Mouse (Mus musculus) CH12.LX (cell line): ENCODE measurements around the gene Olfr167. TPM values are rescaled to one million over a fixed set of nuclear protein-coding genes. Genes with fewer than 3 reads are reported as not detected.

Experiments
- DNase-seq: peaks from one replicate; pipeline ENCODE4 v3.0.0-alpha.2; 2013; ENCODE audit errors: extremely low read depth
- H3K27ac ChIP-seq: 2 replicates; pipeline ENCODE4 v1.5.1; 2012; ENCODE audit warnings: low read depth, mild to moderate bottlenecking, control low read depth, moderate library complexity; ENCODE audit not compliant: insufficient read depth
- H3K27me3 ChIP-seq: replicated peaks from 2 replicates; pipeline ENCODE3; 2012; ENCODE audit warnings: inconsistent platforms
- H3K36me3 ChIP-seq, 2 experiments: replicated peaks in 1 of 2; 2 replicates each; pipeline versions ENCODE3 to v1.6.1; 2012; ENCODE audit warnings: inconsistent platforms in 1 of 2, low read length in 1 of 2, mild to moderate bottlenecking in 1 of 2, mixed read lengths in 1 of 2, moderate library complexity in 1 of 2; ENCODE audit not compliant: control insufficient read depth in 1 of 2, insufficient read depth in 1 of 2
- H3K4me1 ChIP-seq, 2 experiments: 2 replicates each; pipeline ENCODE4 v1.6.1; 2012; ENCODE audit warnings: inconsistent platforms in 1 of 2, moderate library complexity in 1 of 2; ENCODE audit not compliant: insufficient read depth in 2 of 2, control insufficient read depth in 1 of 2
- H3K4me2 ChIP-seq: 2 replicates; pipeline ENCODE4 v1.6.1; 2012; ENCODE audit warnings: low read depth, mild to moderate bottlenecking, control low read depth; ENCODE audit not compliant: poor library complexity, insufficient read depth, severe bottlenecking
- H3K4me3 ChIP-seq, 3 experiments: fragments of 150-350 bp in 1 of 3; sonication (generic) in 1 of 3; replicated peaks in 1 of 3; 2 replicates each; pipeline versions ENCODE3 to v1.5.1; 2011 to 2012; ENCODE audit warnings: low read depth in 2 of 3, low read length in 2 of 3, mild to moderate bottlenecking in 2 of 3, moderate library complexity in 2 of 3, control low read depth in 1 of 3, improper control_type of control experiment in 1 of 3, inconsistent platforms in 1 of 3, mixed read lengths in 1 of 3; ENCODE audit not compliant: poor library complexity in 1 of 3
- H3K79me2 ChIP-seq: replicated peaks from 2 replicates; pipeline ENCODE4 v1.6.1; 2012; ENCODE audit warnings: mild to moderate bottlenecking, moderate library complexity; ENCODE audit not compliant: control insufficient read depth, poor library complexity, insufficient read depth, severe bottlenecking; ENCODE audit errors: extremely low read depth
- H3K9ac ChIP-seq: 2 replicates; pipeline ENCODE4 v1.6.1; 2012; ENCODE audit warnings: low read depth, mild to moderate bottlenecking, control low read depth, moderate library complexity; ENCODE audit not compliant: insufficient read depth
- H3K9me3 ChIP-seq: replicated peaks from 2 replicates; pipeline ENCODE3; 2012; ENCODE audit warnings: low read length, inconsistent platforms, mixed read lengths
- ETS1 ChIP-seq: conservative IDR thresholded peaks from 2 replicates; pipeline ENCODE4 v1.6.1; 2012; ENCODE audit warnings: low read depth, mild to moderate bottlenecking, inconsistent platforms, low read length, improper control_type of control experiment, moderate library complexity
- dilution Hi-C: fragments of 300-500 bp; cut with MboI; formaldehyde crosslinking; loops from 2 replicates; pipeline ENCODE4 v1.14.3; 2020; ENCODE audit warnings: low sequenced_read_pairs; ENCODE audit not compliant: extremely low pct_unique_long_range_greater_than_20kb, extremely low pct_ligation_motif_present
- in situ Hi-C: fragments of 300-500 bp; cut with MboI; formaldehyde crosslinking; loops from 3 replicates; pipeline ENCODE4 v1.14.3; 2019; ENCODE audit warnings: low sequenced_read_pairs, low pct_ligation_motif_present, low pct_unique_long_range_greater_than_20kb, mixed read lengths
- polyA plus RNA-seq: library from polyadenylated mRNA; unstranded; fragments of >175 nt; gene quantifications from 2 replicates; pipeline ENCODE4 v1.2.1, GENCODE M21; 2012; ENCODE audit warnings: low read depth; ENCODE audit not compliant: insufficient read length
- total RNA-seq, 2 experiments: library from RNA; depleted of rRNA; stranded (reverse); fragments of 300-350 nt in 1 of 2; fragments of >200 nt in 1 of 2; gene quantifications; 2 replicates each; pipeline ENCODE4 v1.2.3; 2012 to 2014

Gene Olfr167
- total and polyA plus RNA-seq, 3 experiments: not detected

DNA sequence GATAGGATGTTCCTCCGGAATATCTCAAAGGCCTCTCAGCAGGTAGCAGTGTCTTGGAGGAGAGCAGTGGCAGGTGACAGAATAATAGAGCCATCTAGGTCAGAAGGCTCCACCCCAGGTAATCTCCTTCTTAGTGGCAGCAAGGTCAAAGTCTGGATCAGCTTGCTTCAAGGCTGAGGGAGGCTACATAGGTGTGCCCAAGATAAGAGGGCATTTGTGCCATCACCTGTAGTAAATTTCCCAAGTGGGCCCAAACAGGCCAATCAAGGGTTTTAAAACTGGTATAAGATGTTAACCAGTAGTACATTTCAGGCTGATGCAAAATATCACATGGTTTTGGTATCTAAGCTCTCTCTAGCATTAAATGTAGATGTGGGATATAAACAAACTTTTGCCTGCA lies 57.7 kb downstream of the Olfr167 start:
- peaks cover 0 to 3% of the 10 kb centered on the region in 2 experiments; a peak in 1 of 4 replicates for H3K4me1 ChIP-seq
- no peak for TF ChIP-seq ETS1
- TF ChIP-seq, all 38 proteins: peak for 0
- H3K4me3 ChIP-seq: no peak overlapping the region
- no peaks in the 10 kb centered on the region for H3K27me3 ChIP-seq
- no peaks in the 10 kb centered on the region for H3K79me2 ChIP-seq
- H3K36me3 ChIP-seq: no peaks in the 10 kb centered on the region
- in situ Hi-C loops (no loop called here), dilution Hi-C loops (no loop called here)
- H3K9ac ChIP-seq: no peak overlapping the region
- no peaks in the 10 kb centered on the region for H3K9me3 ChIP-seq
- DNase-seq: no peak
- H3K27ac ChIP-seq: no peak overlapping the region
- H3K4me2 ChIP-seq: no peak overlapping the region

Other genes with a start within 250 kb of the Olfr167 start
- 0.21 TPM in 2 replicates for gene Olfr164, start 208.2 kb downstream of the Olfr167 start, total RNA-seq (2012; rRNA removed)
- gene Olfr164, start 208.2 kb downstream of the Olfr167 start, total RNA-seq (2014; rRNA removed): not detected in 2 replicates
- gene Olfr164, start 208.2 kb downstream of the Olfr167 start, polyA plus RNA-seq: 0.19 and 0.30 TPM in 2 replicates
- not detected in 2 replicates for gene Olfr165, start 99.1 kb downstream of the Olfr167 start, total RNA-seq (2012; rRNA removed)
- not detected in 2 replicates for gene Olfr165, start 99.1 kb downstream of the Olfr167 start, total RNA-seq (2014; rRNA removed)
- not detected in 2 replicates for gene Olfr165, start 99.1 kb downstream of the Olfr167 start, polyA plus RNA-seq
- gene Olfr166, start 38.6 kb downstream of the Olfr167 start, total RNA-seq (2012; rRNA removed): 0.08 TPM in 2 replicates
- 0.07 TPM in 2 replicates for gene Olfr166, start 38.6 kb downstream of the Olfr167 start, total RNA-seq (2014; rRNA removed)
- 0.06 TPM in 1 of 2 replicates, not detected in the other for gene Olfr166, start 38.6 kb downstream of the Olfr167 start, polyA plus RNA-seq
- not detected in 2 replicates for gene Olfr168, start 13.3 kb upstream of the Olfr167 start, total RNA-seq (2012; rRNA removed)
- gene Olfr168, start 13.3 kb upstream of the Olfr167 start, total RNA-seq (2014; rRNA removed): not detected in 2 replicates
- not detected in 2 replicates for gene Olfr168, start 13.3 kb upstream of the Olfr167 start, polyA plus RNA-seq
- gene Olfr169, start 49.5 kb upstream of the Olfr167 start, total RNA-seq (2012; rRNA removed): not detected in 2 replicates
- not detected in 2 replicates for gene Olfr169, start 49.5 kb upstream of the Olfr167 start, total RNA-seq (2014; rRNA removed)
- gene Olfr169, start 49.5 kb upstream of the Olfr167 start, polyA plus RNA-seq: not detected in 2 replicates
- not detected in 2 replicates for gene Olfr170, start 89.6 kb upstream of the Olfr167 start, total RNA-seq (2012; rRNA removed)
- gene Olfr170, start 89.6 kb upstream of the Olfr167 start, total RNA-seq (2014; rRNA removed): not detected in 2 replicates
- not detected in 2 replicates for gene Olfr170, start 89.6 kb upstream of the Olfr167 start, polyA plus RNA-seq
- gene Olfr171, start 107.7 kb upstream of the Olfr167 start, total RNA-seq (2012; rRNA removed): not detected in 2 replicates
- gene Olfr171, start 107.7 kb upstream of the Olfr167 start, total RNA-seq (2014; rRNA removed): not detected in 2 replicates
- gene Olfr171, start 107.7 kb upstream of the Olfr167 start, polyA plus RNA-seq: not detected in 2 replicates
- 0.04 TPM in 1 of 2 replicates, not detected in the other for gene Lamp3, start 184.1 kb upstream of the Olfr167 start, total RNA-seq (2012; rRNA removed)
- 0.26 TPM in 2 replicates for gene Lamp3, start 184.1 kb upstream of the Olfr167 start, total RNA-seq (2014; rRNA removed)
- 0.11 and 0.16 TPM in 2 replicates for gene Lamp3, start 184.1 kb upstream of the Olfr167 start, polyA plus RNA-seq
- gene B3gnt5, start 237.9 kb upstream of the Olfr167 start, total RNA-seq (2012; rRNA removed): 1.6 and 1.9 TPM in 2 replicates
- gene B3gnt5, start 237.9 kb upstream of the Olfr167 start, total RNA-seq (2014; rRNA removed): 6.3 and 6.5 TPM in 2 replicates
- 3.1 and 3.4 TPM in 2 replicates for gene B3gnt5, start 237.9 kb upstream of the Olfr167 start, polyA plus RNA-seq